Mouse (Mus musculus): ENCODE measurements around the gene Ccng1. TPM values are rescaled to one million over a fixed set of nuclear protein-coding genes. Genes with fewer than 3 reads are reported as not detected.
"Not testable (repeated sequence)": the region's sequence is repeated elsewhere in the genome, so short reads cannot be mapped to it uniquely, and the experiment has no call there.

Gene Ccng1
- polyA plus RNA-seq, 1 experiment from 2014 or later = 17.9 TPM

- H3K27ac ChIP-seq (replicated peaks) = no peak overlapping the region
- no peak for ATAC-seq (ENCODE audit: insufficient read depth)
- H3K27me3 ChIP-seq = no peaks in the 10 kb centered on the region
- no peaks in the 10 kb centered on the region for H3K9me3 ChIP-seq (replicated peaks)
- H3K9ac ChIP-seq = no peak overlapping the region
- no peaks in the 10 kb centered on the region for H3K4me1 ChIP-seq (replicated peaks)
- H3K36me3 ChIP-seq (replicated peaks) = peaks cover 98% of the 10 kb centered on the region
- no peak overlapping the region for H3K4me2 ChIP-seq
- no peak overlapping the region for H3K4me3 ChIP-seq (replicated peaks)
Observed at GRCm38 (mm10) chr11:40718324-40718723, 36.8 kb downstream of the Ccng1 start.

GRCm38 (mm10) chr11:40715524-40715923 is 39.6 kb downstream of the Ccng1 start:
- Histone ChIP-seq H3K27me3 (no peaks in the 10 kb centered on the region), H3K9me3 (replicated peaks) (no peaks in the 10 kb centered on the region), H3K36me3 (replicated peaks) (peaks cover 98% of the 10 kb centered on the region), H3K27ac (replicated peaks) (no peak overlapping the region), H3K4me3 (replicated peaks) (no peak overlapping the region), H3K9ac (no peak overlapping the region), H3K4me2 (no peak overlapping the region), H3K4me1 (replicated peaks) (no peaks in the 10 kb centered on the region)
- no peak for ATAC-seq (ENCODE audit: insufficient read depth)
- WGBS (ENCODE audit: insufficient replicate concordance) = 89% methylated on average over 5 of the region's 5 CpGs

GRCm38 (mm10) chr11:40713858-40714257 is 41.3 kb downstream of the Ccng1 start:
- WGBS (ENCODE audit: insufficient replicate concordance) = 81% methylated on average over 8 of the region's 8 CpGs
- no peak overlapping the region for H3K4me2 ChIP-seq
- H3K36me3 ChIP-seq (replicated peaks) = peaks cover 98% of the 10 kb centered on the region

GRCm38 (mm10) chr11:40709899-40710298 is 45.2 kb downstream of the Ccng1 start:
- peaks cover 96% of the 10 kb centered on the region for H3K36me3 ChIP-seq (replicated peaks)
- not testable (repeated sequence) for H3K4me2 ChIP-seq; H3K27ac ChIP-seq (replicated peaks)

More at GRCm38 (mm10) chr11:40713858-40714257, 41.3 kb downstream of the Ccng1 start:
- no peak overlapping the region for H3K27ac ChIP-seq (replicated peaks)
- H3K9ac ChIP-seq = no peak overlapping the region
- no peak for ATAC-seq (ENCODE audit: insufficient read depth)
- H3K27me3 ChIP-seq = no peaks in the 10 kb centered on the region
- no peak overlapping the region for H3K4me3 ChIP-seq (replicated peaks)
- H3K4me1 ChIP-seq (replicated peaks) = no peaks in the 10 kb centered on the region
- H3K9me3 ChIP-seq (replicated peaks) = no peaks in the 10 kb centered on the region

More at GRCm38 (mm10) chr11:40709899-40710298, 45.2 kb downstream of the Ccng1 start:
- WGBS (ENCODE audit: insufficient replicate concordance) = 67% methylated on average over 6 of the region's 6 CpGs
- not testable (repeated sequence) for H3K4me3 ChIP-seq (replicated peaks); H3K9ac ChIP-seq; H3K9me3 ChIP-seq (replicated peaks); ATAC-seq (ENCODE audit: insufficient read depth); H3K4me1 ChIP-seq (replicated peaks); H3K27me3 ChIP-seq

Other genes with a start within 250 kb of the Ccng1 start
- gene Mat2b, start 60.1 kb downstream of the Ccng1 start, polyA plus RNA-seq (2015; fragmentation: Nextera tagmentation; extraction: Ambion mirVana) = 51.1 and 54.3 TPM in 2 replicates
- gene Hmmr, start 21.9 kb downstream of the Ccng1 start, polyA plus RNA-seq (2015; fragmentation: Nextera tagmentation; extraction: Ambion mirVana) = 48.7 and 55.6 TPM in 2 replicates
- 75.4 and 79.3 TPM in 2 replicates for gene Nudcd2, start 21.6 kb downstream of the Ccng1 start, polyA plus RNA-seq (2015; fragmentation: Nextera tagmentation; extraction: Ambion mirVana)